Mouse (Mus musculus) E14TG2a.4 (cell line): ENCODE data around the gene Ankrd35.

Source experiments
- CTCF ChIP-seq: conservative IDR thresholded peaks from 2 replicates; pipeline ENCODE4 v1.5.1; 2014; ENCODE audit warnings: low read length
- NANOG ChIP-seq: IDR thresholded peaks from 2 replicates; pipeline ENCODE4 v1.6.1; 2014; ENCODE audit warnings: borderline replicate concordance, low read length, mixed read lengths
- POU5F1 ChIP-seq: IDR thresholded peaks from 2 replicates; pipeline ENCODE4 v1.6.1; 2014; ENCODE audit warnings: low read length, borderline replicate concordance

DNA sequence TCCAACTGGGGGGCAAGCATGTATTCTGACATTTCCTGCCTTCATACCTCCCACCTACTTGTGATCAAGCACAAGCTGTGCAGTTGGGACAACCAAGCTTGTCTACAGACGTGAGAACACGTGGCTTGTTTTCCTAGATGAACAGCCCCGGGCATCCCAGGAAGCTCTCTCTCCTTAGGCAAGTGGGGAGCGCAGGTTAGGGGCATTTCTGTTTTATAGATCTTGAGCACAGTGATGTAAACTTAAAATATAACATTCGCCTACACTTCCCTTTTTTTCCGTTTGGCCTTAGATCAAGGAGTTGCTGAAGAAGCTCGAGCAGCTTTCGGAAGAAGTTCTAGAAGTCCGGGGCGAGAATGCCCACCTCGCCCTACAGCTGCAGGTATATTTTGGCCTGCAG lies 18.9 kb downstream of the Ankrd35 start:
- TF ChIP-seq CTCF (no peak), NANOG (no peak), POU5F1 (no peak)
